Mouse (Mus musculus) CH12.LX (cell line): ENCODE results near the gene Gatb.

Source experiments
- CHD1 ChIP-seq: IDR thresholded peaks from 2 replicates; pipeline ENCODE4 v1.6.1; 2012; ENCODE audit warnings: low read depth, low read length, improper control_type of control experiment, inconsistent platforms
- CTCF ChIP-seq, 2 experiments: IDR thresholded peaks in 1 of 2; conservative IDR thresholded peaks in 1 of 2; 2 replicates each; pipeline ENCODE4 v1.5.1; 2011 to 2012; ENCODE audit warnings: low read depth in 2 of 2, low read length in 2 of 2, improper control_type of control experiment in 1 of 2, inconsistent platforms in 1 of 2, mild to moderate bottlenecking in 1 of 2, moderate library complexity in 1 of 2
- EP300 ChIP-seq: IDR thresholded peaks from 2 replicates; pipeline ENCODE4 v1.6.1; 2011; ENCODE audit warnings: low read length, improper control_type of control experiment
- MAX ChIP-seq: IDR thresholded peaks from 2 replicates; pipeline ENCODE4 v1.6.1; 2011; ENCODE audit warnings: low read length, improper control_type of control experiment
- POLR2A ChIP-seq: IDR thresholded peaks from 2 replicates; pipeline ENCODE4 v1.6.1; 2011; ENCODE audit warnings: low read depth, mild to moderate bottlenecking, improper control_type of control experiment, low read length
- SIN3A ChIP-seq: IDR thresholded peaks from 2 replicates; pipeline ENCODE4 v1.6.1; 2012; ENCODE audit warnings: low read length, improper control_type of control experiment, inconsistent platforms

- TF ChIP-seq MAX: no peak
- no peak for TF ChIP-seq SIN3A
- TF ChIP-seq EP300: no peak
- TF ChIP-seq POLR2A: no peak
- no peak for TF ChIP-seq CHD1
- TF ChIP-seq CTCF (conservative IDR thresholded peaks at IDR 0.05 in 1 of 2, IDR thresholded peaks at IDR 0.05 in 1 of 2; ENCODE audit: low read depth in 2 of 2, low read length in 2 of 2): no peak
Measured at GRCm38 (mm10) chr3:85590090-85590754, 16.3 kb downstream of the Gatb start.
